Mouse (Mus musculus) gastrocnemius, postnatal 14 days (tissue): Measurements from ENCODE around the gene Zfp846. TPM values are rescaled to one million over a fixed set of nuclear protein-coding genes. Genes with fewer than 3 reads are reported as not detected.
A peak's percentile ranks its signal among the peaks of the same experiment; 100 is the strongest.
"Not testable (repeated sequence)": the region's sequence is repeated elsewhere in the genome, so short reads cannot be mapped to it uniquely, and the experiment has no call there.

Experiments
- DNase-seq: peaks from one replicate; pipeline ENCODE4 v3.0.0; 2021; ENCODE audit warnings: mixed read lengths
- intact Hi-C: fragments of 180-260 bp; cut with DNase I; formaldehyde crosslinking; loops from one replicate; pipeline ENCODE4 v1.15.1; 2025; ENCODE audit warnings: low total_unique reads
- total RNA-seq, 2 experiments: library from RNA; stranded (reverse); gene quantifications; 2 replicates each; pipeline ENCODE4 v1.2.3; 2021

Gene Zfp846
- total RNA-seq, 2 experiments from 2014 or later, result 4.1 to 4.4 TPM

- DNase-seq, result no peak
- intact Hi-C loops, result no loop called here
These were observed 50.2 kb downstream of the Zfp846 start for GRCm38 (mm10) chr9:20631332-20631731.

GRCm38 (mm10) chr9:20635676-20636075 lies 54.6 kb downstream of the Zfp846 start:
- intact Hi-C loops, DNase-seq: not testable (repeated sequence)

GRCm38 (mm10) chr9:20636256-20636655 lies 55.2 kb downstream of the Zfp846 start:
- DNase-seq, result no peak
- intact Hi-C loops, result no loop called here

GRCm38 (mm10) chr9:20636790-20637189 lies 55.7 kb downstream of the Zfp846 start:
- intact Hi-C loops, result no loop called here
- no peak for DNase-seq

- intact Hi-C loops, result no loop called here
- no peak for DNase-seq
These were observed 57.5 kb downstream of the Zfp846 start for GRCm38 (mm10) chr9:20638552-20638951.

- intact Hi-C loops, result no loop called here
- DNase-seq, result no peak
These were observed 58.4 kb downstream of the Zfp846 start for GRCm38 (mm10) chr9:20639486-20639885.

GRCm38 (mm10) chr9:20641501-20641900 lies 60.4 kb downstream of the Zfp846 start:
- no peak for DNase-seq
- intact Hi-C loops, result no loop called here

- intact Hi-C loops, result no loop called here
- DNase-seq, result peak; percentile 91
These were observed 61.2 kb downstream of the Zfp846 start, which contains the start of gene Ubl5 for GRCm38 (mm10) chr9:20642101-20642895. Gene Ubl5, plus strand, starts transcription at chr9:20642878.

GRCm38 (mm10) chr9:20642896-20643466 lies 61.9 kb downstream of the Zfp846 start:
- intact Hi-C loops, result no loop called here

GRCm38 (mm10) chr9:20643781-20644180 lies 62.7 kb downstream of the Zfp846 start:
- intact Hi-C loops, result no loop called here
- DNase-seq, result no peak

More at GRCm38 (mm10) chr9:20642896-20643466, 61.9 kb downstream of the Zfp846 start:
- peak; percentile 88 for DNase-seq

GRCm38 (mm10) chr9:20644360-20645081 lies 63.4 kb downstream of the Zfp846 start, which contains the start of gene Fbxl12:
Gene Fbxl12, minus strand, starts transcription at chr9:20644767.
- intact Hi-C loops, result no loop called here
- DNase-seq, result peak; percentile 69

GRCm38 (mm10) chr9:20645121-20645520 lies 64.0 kb downstream of the Zfp846 start:
- intact Hi-C loops, result no loop called here
- DNase-seq, result no peak

- intact Hi-C loops, result no loop called here
- DNase-seq, result peak; percentile 98
These were observed 70.6 kb downstream of the Zfp846 start, which contains the start of gene Pin1 for GRCm38 (mm10) chr9:20651602-20652259. Gene Pin1, plus strand, starts transcription at chr9:20652095.

- DNase-seq, result no peak
These were observed 71.2 kb downstream of the Zfp846 start for GRCm38 (mm10) chr9:20652260-20652658.

GRCm38 (mm10) chr9:20653859-20654258 lies 72.8 kb downstream of the Zfp846 start:
- DNase-seq, result no peak
- intact Hi-C loops, result no loop called here

More at GRCm38 (mm10) chr9:20652260-20652658, 71.2 kb downstream of the Zfp846 start:
- intact Hi-C loops, result no loop called here

Other genes with a start within 250 kb of the Zfp846 start
- gene Olfr18, start 245.2 kb upstream of the Zfp846 start, total RNA-seq, result under 1 TPM in 1 of 2 experiments, not detected in 1; 0.06 TPM
- 1 to 10 TPM; 9.3 to 9.6 TPM for gene Zfp560, start 196.1 kb upstream of the Zfp846 start, total RNA-seq
- gene Zfp26, start 121.1 kb upstream of the Zfp846 start, total RNA-seq, result 1 to 10 TPM; 7.6 to 8.5 TPM
- 1 to 10 TPM; 7.4 to 8.2 TPM for gene Zfp426, start 88.5 kb upstream of the Zfp846 start, total RNA-seq
- 10 to 100 TPM; 22.2 to 22.6 TPM for gene Zfp266, start 59.9 kb upstream of the Zfp846 start, total RNA-seq
- 100 to 1,000 TPM; 172 to 182 TPM for gene Ubl5, start 61.6 kb downstream of the Zfp846 start, total RNA-seq
- gene Fbxl12, start 63.5 kb downstream of the Zfp846 start, total RNA-seq, result 1 to 10 TPM; 5.7 to 6.6 TPM
- gene Pin1, start 70.8 kb downstream of the Zfp846 start, total RNA-seq, result 10 to 100 TPM; 14.6 to 15.5 TPM
- under 1 TPM in 1 of 2 experiments, not detected in 1; 0.29 TPM for gene Olfm2, start 165.1 kb downstream of the Zfp846 start, total RNA-seq
- 10 to 100 TPM; 55.2 to 69.0 TPM for gene Col5a3, start 233.8 kb downstream of the Zfp846 start, total RNA-seq
- under 1 TPM in 1 of 2 experiments, not detected in 1; 0.22 TPM for gene Rdh8, start 237.2 kb downstream of the Zfp846 start, total RNA-seq